Mouse (Mus musculus): ENCODE results near the gene Map3k12.

Map3k12 gene

GRCm38 (mm10) chr15:102516728-102517404 is at the start of gene Map3k12:
Map3k12 (minus strand) TSS chr15:102517064.
- peak; percentile 28 to 46 for DNase-seq (ENCODE audit: low read depth in 2 of 2, low spot score in 2 of 2)

- DNase-seq (ENCODE audit: low read depth in 2 of 2, low spot score in 2 of 2): no peak
These were observed 46.8 kb upstream of the Map3k12 start for GRCm38 (mm10) chr15:102563681-102564080.

DNA sequence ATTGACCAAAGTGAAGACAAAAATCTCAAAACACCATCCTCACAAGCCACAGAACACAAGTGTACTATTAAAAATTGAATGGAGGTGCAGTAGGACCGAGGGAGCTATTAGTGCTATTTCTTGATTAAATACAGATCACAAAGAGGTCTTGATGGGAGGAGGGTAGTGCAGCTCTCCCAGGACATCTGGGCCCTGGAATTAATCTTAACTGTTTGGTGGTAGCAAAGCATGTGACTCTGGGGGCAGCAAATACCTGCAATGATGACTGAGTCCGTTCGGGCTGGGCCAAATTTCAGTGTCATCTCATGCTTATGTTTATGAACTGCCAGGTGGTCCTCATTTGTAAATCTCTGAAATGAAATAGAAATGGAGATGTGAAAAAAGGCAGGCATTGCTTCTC is 46.2 kb upstream of the Map3k12 start:
- DNase-seq (ENCODE audit: low read depth in 2 of 2, low spot score in 2 of 2): no peak

DNA sequence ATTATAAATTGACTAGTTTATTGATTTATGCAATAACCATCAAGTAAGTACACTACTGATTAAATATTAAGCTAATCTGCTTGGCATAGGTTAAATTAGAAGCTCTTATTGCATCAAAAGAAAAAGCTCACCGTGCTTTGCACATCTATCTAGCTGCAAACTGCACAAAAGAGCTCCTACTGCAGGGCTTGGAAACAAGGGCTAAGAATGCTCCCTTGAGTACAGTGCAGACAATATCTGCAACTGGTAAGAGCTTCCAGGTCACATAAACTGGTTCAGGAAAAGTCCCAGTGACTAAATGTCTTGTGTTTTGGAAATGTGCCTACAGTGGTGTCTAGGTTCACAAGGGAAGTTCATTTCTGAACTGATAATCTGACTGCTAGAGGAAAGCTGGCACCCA is 45.6 kb upstream of the Map3k12 start:
- no peak for DNase-seq (ENCODE audit: low read depth in 2 of 2, low spot score in 2 of 2)

GRCm38 (mm10) chr15:102557580-102557979 is 40.7 kb upstream of the Map3k12 start:
- DNase-seq (ENCODE audit: low read depth in 2 of 2, low spot score in 2 of 2): no peak

GRCm38 (mm10) chr15:102555581-102555980 is 38.7 kb upstream of the Map3k12 start:
- DNase-seq (ENCODE audit: low read depth in 2 of 2, low spot score in 2 of 2): no peak

GRCm38 (mm10) chr15:102552599-102552998 is 35.7 kb upstream of the Map3k12 start:
- DNase-seq (ENCODE audit: low read depth in 2 of 2, low spot score in 2 of 2): no peak

- DNase-seq (ENCODE audit: low read depth in 2 of 2, low spot score in 2 of 2): no peak
These were observed 30.6 kb upstream of the Map3k12 start for GRCm38 (mm10) chr15:102547478-102547877.

DNA sequence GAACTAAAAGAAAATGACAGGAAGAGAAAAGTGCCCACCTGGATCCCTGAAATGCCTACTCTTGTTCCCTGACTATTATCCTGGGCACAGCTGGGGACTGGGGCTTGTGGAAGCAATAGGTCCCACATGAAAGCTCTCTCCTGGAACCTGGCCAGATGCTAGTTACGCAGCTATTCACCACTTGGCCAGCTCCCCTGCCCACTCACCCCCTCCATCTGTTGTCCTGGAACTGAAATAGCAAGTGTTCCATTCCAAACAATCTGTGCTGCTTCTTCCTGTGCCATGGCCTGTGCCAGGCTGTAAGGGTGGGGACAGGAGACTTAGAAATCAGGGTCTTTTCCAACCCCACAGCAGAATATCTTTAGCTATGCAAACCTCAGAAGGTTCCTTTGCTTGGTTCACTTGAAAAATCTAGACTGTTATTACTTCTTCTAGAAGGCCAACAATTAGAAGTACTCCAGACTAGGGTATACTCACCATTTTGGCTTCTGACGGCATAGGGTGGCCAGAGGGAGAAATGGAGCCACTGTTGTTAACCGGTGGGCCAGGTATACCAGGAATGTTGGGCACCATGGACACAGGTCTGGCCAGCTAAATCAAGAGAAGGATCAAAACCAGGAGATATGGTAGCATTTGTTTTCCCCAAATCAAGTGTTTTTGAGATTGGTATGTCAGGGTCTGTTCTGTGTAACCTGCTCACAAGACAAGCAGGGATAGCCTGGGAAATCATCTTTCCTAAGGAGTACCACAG is 30.0 kb upstream of the Map3k12 start:
- DNase-seq (ENCODE audit: low read depth in 2 of 2, low spot score in 2 of 2): no peak

GRCm38 (mm10) chr15:102546246-102546645 is 29.4 kb upstream of the Map3k12 start:
- no peak for DNase-seq (ENCODE audit: low read depth in 2 of 2, low spot score in 2 of 2)

- DNase-seq (ENCODE audit: low read depth in 2 of 2, low spot score in 2 of 2): no peak
These were observed 27.9 kb upstream of the Map3k12 start for GRCm38 (mm10) chr15:102544801-102545200.

DNA sequence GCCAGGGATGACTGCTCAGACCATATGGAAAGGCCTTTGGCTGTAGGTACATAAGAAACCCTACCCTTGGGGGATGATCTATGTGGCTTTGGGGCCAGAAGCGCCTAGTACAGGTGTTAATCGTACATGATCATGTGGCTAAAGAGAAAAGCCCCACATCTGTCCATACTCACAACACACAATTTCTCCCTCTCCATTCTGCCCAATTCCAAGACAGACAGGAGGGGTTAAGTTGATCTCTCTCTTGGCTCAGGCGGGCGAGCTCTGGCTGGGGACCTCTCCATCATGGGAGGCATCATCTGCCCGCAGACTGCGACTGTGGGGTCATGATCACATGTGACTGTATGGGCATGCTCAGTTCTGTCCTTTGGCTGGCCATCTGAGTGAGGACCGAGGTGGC is 17.1 kb upstream of the Map3k12 start:
- no peak for DNase-seq (ENCODE audit: low read depth in 2 of 2, low spot score in 2 of 2)

- no peak for DNase-seq (ENCODE audit: low read depth in 2 of 2, low spot score in 2 of 2)
These were observed 15.4 kb upstream of the Map3k12 start for GRCm38 (mm10) chr15:102532106-102532900.

- no peak for DNase-seq (ENCODE audit: low read depth in 2 of 2, low spot score in 2 of 2)
These were observed 14.7 kb upstream of the Map3k12 start for GRCm38 (mm10) chr15:102531586-102531985.

GRCm38 (mm10) chr15:102530566-102530965 is 13.7 kb upstream of the Map3k12 start:
- no peak for DNase-seq (ENCODE audit: low read depth in 2 of 2, low spot score in 2 of 2)

DNA sequence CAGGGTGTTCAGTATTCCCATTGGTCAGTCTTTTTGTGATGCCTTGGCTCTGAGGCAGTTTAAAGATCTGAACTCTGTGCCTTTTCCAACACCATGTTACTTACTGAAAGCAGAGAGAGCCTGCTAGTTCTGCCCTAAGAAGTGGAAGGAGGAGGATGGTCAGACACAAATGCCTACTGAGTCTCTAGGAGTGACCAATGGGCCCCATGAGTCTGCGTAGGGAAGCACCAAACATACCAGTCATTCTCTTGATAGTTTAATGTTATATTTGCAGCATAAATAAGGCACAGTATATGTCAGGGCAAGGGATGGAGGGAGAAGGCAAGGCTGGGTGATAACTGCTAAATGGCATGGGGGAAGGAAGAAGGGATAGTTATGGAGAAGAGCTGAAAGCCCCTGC is 11.5 kb upstream of the Map3k12 start:
- DNase-seq (ENCODE audit: low read depth in 2 of 2, low spot score in 2 of 2): no peak

DNA sequence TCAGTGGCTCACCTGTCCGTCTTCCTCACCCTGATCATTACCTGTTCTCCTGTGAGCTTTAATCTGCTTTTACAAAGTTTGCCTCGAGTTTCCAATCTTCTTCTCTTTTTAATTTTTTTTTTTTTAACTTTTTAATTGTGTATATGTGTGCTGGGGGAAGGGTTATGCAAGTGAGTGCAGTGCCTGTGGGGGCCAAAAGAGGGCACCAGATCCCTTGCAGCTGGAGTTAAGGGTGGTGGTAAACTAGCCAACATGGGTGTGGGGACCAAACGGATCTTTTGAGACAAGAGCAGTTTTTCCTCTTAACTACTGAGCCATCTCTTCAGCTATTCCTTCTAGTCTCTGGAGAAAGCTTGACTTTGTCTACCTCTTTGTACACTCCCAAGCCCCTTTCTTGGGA is 11.1 kb upstream of the Map3k12 start:
- DNase-seq (ENCODE audit: low read depth in 2 of 2, low spot score in 2 of 2): no peak

- DNase-seq (ENCODE audit: low read depth in 2 of 2, low spot score in 2 of 2): peak; percentile 21 to 26
These were observed 9.5 kb upstream of the Map3k12 start for GRCm38 (mm10) chr15:102526111-102527002.

DNA sequence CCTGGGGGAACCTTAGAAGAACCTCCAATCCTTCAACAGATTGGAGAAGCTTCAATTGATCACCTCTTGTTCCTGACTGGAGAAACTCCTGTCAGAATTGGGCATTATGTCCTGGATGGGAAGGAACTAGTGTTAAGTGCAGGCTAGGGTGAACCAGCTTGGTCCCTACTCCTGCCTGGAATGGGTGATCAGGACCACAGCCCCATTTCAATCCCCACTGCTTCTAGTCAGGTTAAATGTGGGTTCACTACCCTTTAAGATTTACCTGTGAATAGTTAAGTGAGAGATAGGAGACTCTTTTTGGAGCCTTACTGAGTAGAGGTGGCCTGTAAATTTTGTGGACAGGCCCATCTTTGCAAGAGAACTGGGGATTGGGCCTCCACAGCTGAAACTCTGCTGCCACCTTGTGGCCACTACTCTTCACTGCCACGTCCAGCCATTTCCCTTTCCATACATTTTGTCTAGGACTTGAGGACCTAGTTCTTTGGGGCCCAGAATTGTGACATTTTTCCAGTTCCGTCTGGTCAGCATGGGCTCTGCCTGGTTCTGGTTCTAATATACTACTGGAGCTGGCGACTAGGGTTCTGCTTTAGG is 8.1 kb upstream of the Map3k12 start, which contains the start of gene Npff:
Gene Npff (minus strand): TSS at position 51 of the 594 bp plus-strand sequence.
- DNase-seq (ENCODE audit: low read depth in 2 of 2, low spot score in 2 of 2): peak; percentile 74

DNA sequence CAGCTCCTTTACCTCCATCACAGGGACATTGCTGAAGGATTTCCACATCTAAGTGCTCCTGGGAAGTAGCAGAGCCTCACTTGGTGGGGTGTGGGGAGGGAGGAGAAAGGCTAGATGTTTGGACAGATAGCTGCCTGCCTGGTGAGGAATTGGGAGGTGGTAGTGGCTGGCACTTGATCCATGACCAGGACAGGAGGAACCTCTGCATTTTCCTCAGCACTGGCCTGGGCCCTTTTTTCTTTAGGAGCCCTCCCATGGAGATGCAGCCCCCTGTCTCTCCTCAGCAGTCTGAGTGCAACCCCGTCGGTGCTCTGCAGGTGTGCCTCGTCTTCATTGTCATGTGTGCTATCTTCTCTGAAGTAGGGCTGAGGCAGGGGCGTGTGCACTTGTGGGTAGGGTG is 4.6 kb upstream of the Map3k12 start:
- no peak for DNase-seq (ENCODE audit: low read depth in 2 of 2, low spot score in 2 of 2)

Measured in CD8-positive naive resting alpha-beta T cell, adult 2 months (primary cell).